Mouse (Mus musculus) MEL (cell line): ENCODE results near the gene Foxn3.

Experiments
- CTCF ChIP-seq, 3 experiments: IDR thresholded peaks in 2 of 3; conservative IDR thresholded peaks in 1 of 3; 2 replicates each; pipeline ENCODE4 v1.5.1; 2011 to 2012; ENCODE audit warnings: low read length in 3 of 3, low read depth in 2 of 3, mild to moderate bottlenecking in 2 of 3, improper control_type of control experiment in 1 of 3, inconsistent platforms in 1 of 3, mixed read lengths in 1 of 3, moderate library complexity in 1 of 3; ENCODE audit not compliant: control insufficient read depth in 1 of 3, insufficient read depth in 1 of 3, poor library complexity in 1 of 3, severe bottlenecking in 1 of 3
- E2F4 ChIP-seq: IDR thresholded peaks from 2 replicates; pipeline ENCODE4 v1.6.1; 2011; ENCODE audit warnings: low read depth, low read length, improper control_type of control experiment, borderline replicate concordance
- ELF1 ChIP-seq: IDR thresholded peaks from 2 replicates; pipeline ENCODE4 v1.6.1; 2014; ENCODE audit warnings: low read depth, mild to moderate bottlenecking, inconsistent platforms, low read length, improper control_type of control experiment, moderate library complexity
- EP300 ChIP-seq, 2 experiments: IDR thresholded peaks; 2 replicates each; pipeline ENCODE4 v1.6.1; 2011; ENCODE audit warnings: improper control_type of control experiment in 2 of 2, low read length in 2 of 2, low read depth in 1 of 2, mild to moderate bottlenecking in 1 of 2
- MAFK ChIP-seq: IDR thresholded peaks from 2 replicates; pipeline ENCODE4 v1.6.1; 2011; ENCODE audit warnings: low read depth, mild to moderate bottlenecking, low read length, improper control_type of control experiment, borderline replicate concordance
- POLR2A ChIP-seq, 2 experiments: IDR thresholded peaks; 2 replicates each; pipeline ENCODE4 v1.6.1; 2011 to 2012; ENCODE audit warnings: low read length in 2 of 2, mild to moderate bottlenecking in 2 of 2, control low read depth in 1 of 2, improper control_type of control experiment in 1 of 2, low read depth in 1 of 2, moderate library complexity in 1 of 2; ENCODE audit not compliant: control insufficient read depth in 1 of 2, insufficient read depth in 1 of 2, poor library complexity in 1 of 2
- RAD21 ChIP-seq: IDR thresholded peaks from 2 replicates; pipeline ENCODE4 v1.6.1; 2011; ENCODE audit warnings: mild to moderate bottlenecking, low read depth, low read length, improper control_type of control experiment
- TAL1 ChIP-seq: IDR thresholded peaks from 2 replicates; pipeline ENCODE4 v1.6.1; 2012; ENCODE audit warnings: mild to moderate bottlenecking, inconsistent platforms, low read length, moderate library complexity, mixed read lengths
- TBP ChIP-seq: IDR thresholded peaks from 2 replicates; pipeline ENCODE4 v1.8.0; 2011; ENCODE audit warnings: low read depth, low read length, improper control_type of control experiment
- ZNF384 ChIP-seq: IDR thresholded peaks from 2 replicates; pipeline ENCODE4 v1.6.1; 2012; ENCODE audit warnings: low read depth, mild to moderate bottlenecking, inconsistent platforms, low read length, improper control_type of control experiment

GRCm38 (mm10) chr12:99571999-99572398 is 8.6 kb upstream of the Foxn3 start:
- TF ChIP-seq CTCF (IDR thresholded peaks at IDR 0.05 in 2 of 3, conservative IDR thresholded peaks at IDR 0.05 in 1 of 3; ENCODE audit: control insufficient read depth in 1 of 3, insufficient read depth in 1 of 3, low read depth in 2 of 3, low read length in 3 of 3, poor library complexity in 1 of 3, severe bottlenecking in 1 of 3) (no peak), EP300 (IDR thresholded peaks at IDR 0.05; ENCODE audit: low read depth in 1 of 2, low read length in 2 of 2) (no peak), POLR2A (IDR thresholded peaks at IDR 0.05; ENCODE audit: control insufficient read depth in 1 of 2, insufficient read depth in 1 of 2, low read depth in 1 of 2, low read length in 2 of 2, poor library complexity in 1 of 2) (no peak), TAL1 (no peak), TBP (no peak), RAD21 (no peak), ELF1 (no peak), MAFK (no peak), ZNF384 (no peak), E2F4 (no peak)
